Mouse (Mus musculus) liver, embryonic 13.5 days (tissue): ENCODE measurements at regions not wholly inside any gene's neighbourhood (a gene's known extent, or its start where the extent isn't known, plus 50 kb on each side); places are given as distances from the start of the nearest gene placed in this dataset.

ENCODE experiments used
- ATAC-seq: fragments of 200-750 bp; cut with Nextera tagmentation; 2 replicates; pipeline ENCODE4 v1.8.0; 2017; ENCODE audit warnings: low read depth, mild to moderate bottlenecking, moderate number of reproducible peaks, moderate library complexity
- DNase-seq: peaks from one replicate; pipeline ENCODE4 v3.0.0; 2022
- H3K27ac ChIP-seq: fragments of 300-500 bp; sonication (generic); 2 replicates; pipeline ENCODE4 v1.5.1; 2015; ENCODE audit warnings: moderate library complexity, mild to moderate bottlenecking, inconsistent platforms
- H3K27me3 ChIP-seq: fragments of 300-500 bp; sonication (generic); 2 replicates; pipeline ENCODE4 v1.6.1; 2015; ENCODE audit warnings: mild to moderate bottlenecking, inconsistent platforms
- H3K36me3 ChIP-seq: fragments of 300-500 bp; sonication (generic); 2 replicates; pipeline ENCODE4 v1.6.1; 2015; ENCODE audit warnings: mild to moderate bottlenecking, inconsistent platforms
- H3K4me1 ChIP-seq: fragments of 300-500 bp; sonication (generic); replicated peaks from 2 replicates; pipeline ENCODE4 v1.6.1; 2015; ENCODE audit warnings: inconsistent platforms
- H3K4me2 ChIP-seq: fragments of 300-500 bp; sonication (generic); 2 replicates; pipeline ENCODE4 v1.6.1; 2015; ENCODE audit warnings: inconsistent platforms, mild to moderate bottlenecking, moderate library complexity
- H3K4me3 ChIP-seq: fragments of 300-500 bp; sonication (generic); replicated peaks from 2 replicates; pipeline ENCODE4 v1.5.1; 2015; ENCODE audit warnings: mild to moderate bottlenecking, inconsistent platforms
- H3K9ac ChIP-seq: fragments of 300-500 bp; sonication (generic); 2 replicates; pipeline ENCODE4 v1.6.1; 2015; ENCODE audit warnings: mild to moderate bottlenecking, inconsistent platforms
- H3K9me3 ChIP-seq: fragments of 300-500 bp; sonication (generic); replicated peaks from 2 replicates; pipeline ENCODE4 v1.6.1; 2016; ENCODE audit warnings: inconsistent platforms
- WGBS: fragments of 180-500 bp; shearing (Covaris S2); methylation state at CpG from one replicate; pipeline ENCODE4 v1.1.7; 2015; ENCODE audit not compliant: insufficient replicate concordance; 5-methylcytosine and 5-hydroxymethylcytosine counted together

GRCm38 (mm10) chr9:76734387-76734786 is 167.5 kb upstream of the Fam83b start:
- H3K9ac ChIP-seq: no peak overlapping the region
- no peak overlapping the region for H3K4me3 ChIP-seq
- no peak overlapping the region for H3K4me2 ChIP-seq
- no peaks in the 10 kb centered on the region for H3K27me3 ChIP-seq
- DNase-seq: no peak
- ATAC-seq: no peak
- H3K4me1 ChIP-seq: no peaks in the 10 kb centered on the region
- WGBS: 31% methylated on average over 1 of the region's 1 CpGs
- no peak overlapping the region for H3K27ac ChIP-seq
- H3K36me3 ChIP-seq: no peaks in the 10 kb centered on the region
- H3K9me3 ChIP-seq: no peaks in the 10 kb centered on the region

- Histone ChIP-seq H3K9me3 (no peaks in the 10 kb centered on the region), H3K27ac (no peak overlapping the region), H3K4me1 (no peaks in the 10 kb centered on the region), H3K4me3 (no peak overlapping the region), H3K4me2 (no peak overlapping the region), H3K36me3 (no peaks in the 10 kb centered on the region), H3K9ac (no peak overlapping the region), H3K27me3 (no peaks in the 10 kb centered on the region)
- no peak for DNase-seq
- no peak for ATAC-seq
Measured at GRCm38 (mm10) chr9:76733812-76734211, 166.9 kb upstream of the Fam83b start.

GRCm38 (mm10) chr9:76722881-76723280 is 156.0 kb upstream of the Fam83b start:
- H3K36me3 ChIP-seq: no peaks in the 10 kb centered on the region
- H3K4me2 ChIP-seq: no peak overlapping the region
- no peaks in the 10 kb centered on the region for H3K9me3 ChIP-seq
- no peak overlapping the region for H3K27ac ChIP-seq
- H3K9ac ChIP-seq: no peak overlapping the region
- WGBS: 45% methylated on average over 3 of the region's 3 CpGs
- ATAC-seq (no peak), DNase-seq (no peak)
- no peaks in the 10 kb centered on the region for H3K4me1 ChIP-seq
- H3K27me3 ChIP-seq: no peaks in the 10 kb centered on the region
- H3K4me3 ChIP-seq: no peak overlapping the region

GRCm38 (mm10) chr9:76715852-76716251 is 148.9 kb upstream of the Fam83b start:
- H3K9me3 ChIP-seq: no peaks in the 10 kb centered on the region
- H3K9ac ChIP-seq: no peak overlapping the region
- H3K27ac ChIP-seq: no peak overlapping the region
- no peaks in the 10 kb centered on the region for H3K27me3 ChIP-seq
- H3K4me1 ChIP-seq: no peaks in the 10 kb centered on the region
- no peaks in the 10 kb centered on the region for H3K36me3 ChIP-seq
- ATAC-seq (no peak), DNase-seq (no peak)
- H3K4me3 ChIP-seq: no peak overlapping the region
- 56% methylated on average over 1 of the region's 1 CpGs for WGBS
- H3K4me2 ChIP-seq: no peak overlapping the region

GRCm38 (mm10) chr9:76706451-76706850 is 139.5 kb upstream of the Fam83b start:
- Histone ChIP-seq H3K4me2 (no peak overlapping the region), H3K9me3 (no peaks in the 10 kb centered on the region), H3K4me1 (no peaks in the 10 kb centered on the region), H3K4me3 (no peak overlapping the region), H3K36me3 (no peaks in the 10 kb centered on the region), H3K9ac (no peak overlapping the region), H3K27ac (no peak overlapping the region), H3K27me3 (no peaks in the 10 kb centered on the region)
- DNase-seq (no peak), ATAC-seq (no peak)
- 26% methylated on average over 1 of the region's 1 CpGs for WGBS

- Histone ChIP-seq H3K4me3 (no peak overlapping the region), H3K9ac (no peak overlapping the region), H3K9me3 (no peaks in the 10 kb centered on the region), H3K27ac (no peak overlapping the region), H3K4me1 (no peaks in the 10 kb centered on the region), H3K4me2 (no peak overlapping the region), H3K36me3 (no peaks in the 10 kb centered on the region), H3K27me3 (no peaks in the 10 kb centered on the region)
- DNase-seq (no peak), ATAC-seq (no peak)
- 59% methylated on average over 5 of the region's 5 CpGs for WGBS
Measured at GRCm38 (mm10) chr9:76705786-76706185, 138.9 kb upstream of the Fam83b start.

GRCm38 (mm10) chr9:76695547-76695946 is 128.6 kb upstream of the Fam83b start:
- Histone ChIP-seq H3K4me3 (no peak overlapping the region), H3K9me3 (no peaks in the 10 kb centered on the region), H3K36me3 (no peaks in the 10 kb centered on the region), H3K9ac (no peak overlapping the region), H3K27ac (no peak overlapping the region), H3K4me1 (no peaks in the 10 kb centered on the region), H3K4me2 (no peak overlapping the region), H3K27me3 (no peaks in the 10 kb centered on the region)
- WGBS: 46% methylated on average over 4 of the region's 4 CpGs
- ATAC-seq: no peak
- no peak for DNase-seq

- ATAC-seq (no peak), DNase-seq (no peak)
- no peak overlapping the region for H3K4me2 ChIP-seq
- H3K27me3 ChIP-seq: no peaks in the 10 kb centered on the region
- H3K4me3 ChIP-seq: no peak overlapping the region
- no peaks in the 10 kb centered on the region for H3K4me1 ChIP-seq
- 54% methylated on average over 4 of the region's 4 CpGs for WGBS
- H3K9me3 ChIP-seq: no peaks in the 10 kb centered on the region
- no peak overlapping the region for H3K27ac ChIP-seq
- H3K36me3 ChIP-seq: no peaks in the 10 kb centered on the region
- no peak overlapping the region for H3K9ac ChIP-seq
Measured at GRCm38 (mm10) chr9:76692976-76693375, 126.1 kb upstream of the Fam83b start.

- ATAC-seq (no peak; the same call in 1 of the 2 replicates), DNase-seq (peak; percentile 1)
- Histone ChIP-seq H3K9ac (no peak overlapping the region), H3K4me3 (no peak overlapping the region), H3K4me2 (no peak overlapping the region), H3K36me3 (no peaks in the 10 kb centered on the region), H3K9me3 (no peaks in the 10 kb centered on the region), H3K27me3 (no peaks in the 10 kb centered on the region), H3K4me1 (no peaks in the 10 kb centered on the region), H3K27ac (no peak overlapping the region)
- WGBS: 19% methylated on average over 3 of the region's 3 CpGs
Measured at GRCm38 (mm10) chr9:76660848-76661247, 93.9 kb upstream of the Fam83b start.

GRCm38 (mm10) chr9:76659798-76660197 is 92.9 kb upstream of the Fam83b start:
- no peaks in the 10 kb centered on the region for H3K9me3 ChIP-seq
- no peak overlapping the region for H3K9ac ChIP-seq
- no peak overlapping the region for H3K4me2 ChIP-seq
- no peak for DNase-seq
- no peaks in the 10 kb centered on the region for H3K36me3 ChIP-seq
- no peak overlapping the region for H3K4me3 ChIP-seq
- 64% methylated on average over 3 of the region's 3 CpGs for WGBS
- no peaks in the 10 kb centered on the region for H3K4me1 ChIP-seq
- H3K27me3 ChIP-seq: no peaks in the 10 kb centered on the region
- H3K27ac ChIP-seq: no peak overlapping the region
- no peak for ATAC-seq

- ATAC-seq (no peak), DNase-seq (no peak)
- H3K27ac ChIP-seq: no peak overlapping the region
- H3K9me3 ChIP-seq: no peaks in the 10 kb centered on the region
- H3K4me1 ChIP-seq: no peaks in the 10 kb centered on the region
- no peaks in the 10 kb centered on the region for H3K36me3 ChIP-seq
- 43% methylated on average over 2 of the region's 2 CpGs for WGBS
- no peak overlapping the region for H3K9ac ChIP-seq
- no peak overlapping the region for H3K4me2 ChIP-seq
- no peaks in the 10 kb centered on the region for H3K27me3 ChIP-seq
- H3K4me3 ChIP-seq: no peak overlapping the region
Measured at GRCm38 (mm10) chr9:76653311-76653710, 86.4 kb upstream of the Fam83b start.

GRCm38 (mm10) chr9:76649484-76649883 is 82.6 kb upstream of the Fam83b start:
- Histone ChIP-seq H3K4me1 (no peaks in the 10 kb centered on the region), H3K4me2 (no peak overlapping the region), H3K27me3 (no peaks in the 10 kb centered on the region), H3K9me3 (no peaks in the 10 kb centered on the region), H3K9ac (no peak overlapping the region), H3K36me3 (no peaks in the 10 kb centered on the region), H3K4me3 (no peak overlapping the region), H3K27ac (no peak overlapping the region)
- 41% methylated on average over 1 of the region's 1 CpGs for WGBS
- ATAC-seq: no peak
- no peak for DNase-seq

GRCm38 (mm10) chr9:76646383-76646782 is 79.5 kb upstream of the Fam83b start:
- Histone ChIP-seq H3K4me1 (no peaks in the 10 kb centered on the region), H3K27ac (no peak overlapping the region), H3K27me3 (no peaks in the 10 kb centered on the region), H3K36me3 (no peaks in the 10 kb centered on the region), H3K4me3 (no peak overlapping the region), H3K4me2 (no peak overlapping the region), H3K9me3 (no peaks in the 10 kb centered on the region), H3K9ac (no peak overlapping the region)
- DNase-seq (no peak), ATAC-seq (no peak)
